Mouse (Mus musculus) gastrocnemius, postnatal 36 days (tissue): Measurements from ENCODE around the gene Trpm3. TPM values are rescaled to one million over a fixed set of nuclear protein-coding genes. Genes with fewer than 3 reads are reported as not detected.
A peak's percentile ranks its signal among the peaks of the same experiment; 100 is the strongest.

Experiments
- DNase-seq, 2 experiments: peaks; one replicate each; pipeline ENCODE4 v3.0.0; 2022
- intact Hi-C: fragments of 180-260 bp; cut with DNase I; formaldehyde crosslinking; loops from one replicate; pipeline ENCODE4 v1.15.1; 2025
- total RNA-seq, 2 experiments: library from RNA; stranded (reverse); gene quantifications; 2 replicates each; pipeline ENCODE4 v1.2.3; 2021

Trpm3 gene
- total RNA-seq, 2 experiments from 2014 or later: 0.71 to 0.86 TPM

GRCm38 (mm10) chr19:22901892-22902291, 763.0 kb downstream of the Trpm3 start:
- intact Hi-C loops: no loop called here
- DNase-seq: peak; percentile 42 to 61

GRCm38 (mm10) chr19:22902386-22902785, 763.5 kb downstream of the Trpm3 start:
- no peak for DNase-seq
- intact Hi-C loops: no loop called here

GRCm38 (mm10) chr19:22905066-22905482, 766.2 kb downstream of the Trpm3 start:
- intact Hi-C loops: no loop called here

GRCm38 (mm10) chr19:22910686-22911085, 771.8 kb downstream of the Trpm3 start:
- intact Hi-C loops: loop anchor here (10.0 kb wide), 2 partner anchors 394 to 614 kb away; no protein-coding TSS in a partner anchor
- no peak for DNase-seq

More at GRCm38 (mm10) chr19:22905066-22905482, 766.2 kb downstream of the Trpm3 start:
- DNase-seq: no peak

GRCm38 (mm10) chr19:22912971-22913370, 774.1 kb downstream of the Trpm3 start:
- peak in 1 of 2 experiments; percentile 20 for DNase-seq
- intact Hi-C loops: loop anchor here (10.0 kb wide), 2 partner anchors 392 to 612 kb away; no protein-coding TSS in a partner anchor

- intact Hi-C loops: loop anchor here (1.0 to 10.0 kb wide), 4 partner anchors 219 to 609 kb away; no protein-coding TSS in a partner anchor
- peak; percentile 72 to 76 for DNase-seq
Measured at GRCm38 (mm10) chr19:22915868-22916642, 777.2 kb downstream of the Trpm3 start.

- DNase-seq: peak; percentile 99 to 100
- intact Hi-C loops: loop anchor here (1.0 to 10.0 kb wide), 4 partner anchors 218 to 608 kb away; no protein-coding TSS in a partner anchor
Measured at GRCm38 (mm10) chr19:22916643-22917344, 777.9 kb downstream of the Trpm3 start.

- intact Hi-C loops: loop anchor here (2.0 to 10.0 kb wide), 3 partner anchors 217 to 607 kb away; no protein-coding TSS in a partner anchor
- no peak for DNase-seq
Measured at GRCm38 (mm10) chr19:22917345-22917735, 778.5 kb downstream of the Trpm3 start.

GRCm38 (mm10) chr19:22920949-22921348, 782.1 kb downstream of the Trpm3 start:
- no peak for DNase-seq
- intact Hi-C loops: no loop called here

GRCm38 (mm10) chr19:22922871-22923670, 784.2 kb downstream of the Trpm3 start:
- intact Hi-C loops: no loop called here
- no peak for DNase-seq

GRCm38 (mm10) chr19:22925284-22925683, 786.4 kb downstream of the Trpm3 start:
- DNase-seq: no peak
- intact Hi-C loops: no loop called here

GRCm38 (mm10) chr19:22926753-22927152, 787.9 kb downstream of the Trpm3 start:
- peak in 1 of 2 experiments; percentile 12 for DNase-seq
- intact Hi-C loops: no loop called here

- DNase-seq: no peak
- intact Hi-C loops: no loop called here
Measured at GRCm38 (mm10) chr19:22928366-22928765, 789.5 kb downstream of the Trpm3 start.

- no peak for DNase-seq
- intact Hi-C loops: no loop called here
Measured at GRCm38 (mm10) chr19:22929768-22930167, 790.9 kb downstream of the Trpm3 start.

GRCm38 (mm10) chr19:22930368-22930834, 791.6 kb downstream of the Trpm3 start:
- intact Hi-C loops: no loop called here

GRCm38 (mm10) chr19:22931006-22931405, 792.2 kb downstream of the Trpm3 start:
- DNase-seq: no peak
- intact Hi-C loops: no loop called here

More at GRCm38 (mm10) chr19:22930368-22930834, 791.6 kb downstream of the Trpm3 start:
- DNase-seq: peak; percentile 35 to 63

GRCm38 (mm10) chr19:22935067-22935466, 796.2 kb downstream of the Trpm3 start:
- no peak for DNase-seq
- intact Hi-C loops: loop anchor here (5.0 kb wide), 1 partner anchor 287 kb away; no protein-coding TSS in a partner anchor

- intact Hi-C loops: loop anchor here (5.0 kb wide), 1 partner anchor 283 kb away; no protein-coding TSS in a partner anchor
- DNase-seq: no peak
Measured at GRCm38 (mm10) chr19:22938848-22939724, 800.2 kb downstream of the Trpm3 start.

- intact Hi-C loops: loop anchor here (5.0 kb wide), 2 partner anchors 192 to 282 kb away; no protein-coding TSS in a partner anchor
- DNase-seq: no peak
Measured at GRCm38 (mm10) chr19:22939836-22940235, 801.0 kb downstream of the Trpm3 start.
